ENCODE assay signal across 8 mouse cellular contexts in genomic region chr17:32947215-32947914, GRCm38 (mm10). TPM values are rescaled to one million over a fixed set of nuclear protein-coding genes. Genes with fewer than 3 reads are reported as not detected.
A peak's percentile ranks its signal among the peaks of the same experiment; 100 is the strongest.
DNase-seq lines count a peak whose midpoint lies in the region; ATAC-seq lines count a peak whose summit lies in the region.

Cyp4f13 (minus strand) TSS chr17:32947402.

- H3K36me3 ChIP-seq in hindbrain, embryonic 15.5 days: no peaks in the 10 kb centered on the region
- no peaks in the 10 kb centered on the region for H3K36me3 ChIP-seq in macrophage (ENCODE audit: inconsistent target)

- H3K4me3 ChIP-seq in hindbrain, embryonic 15.5 days: peak within 1 kb of the TSS; percentile 47
- peak within 1 kb of the TSS; percentile 94 for H3K4me3 ChIP-seq in macrophage (ENCODE audit: inconsistent target)

- H3K9ac ChIP-seq in hindbrain, embryonic 15.5 days: peak within 1 kb of the TSS; percentile 42

- H3K79me2 ChIP-seq in macrophage (ENCODE audit: inconsistent target): peaks cover 14% of the 10 kb centered on the region; the same call in 1 of the 2 replicates

- no peaks in the 10 kb centered on the region for H3K27me3 ChIP-seq in hindbrain, embryonic 15.5 days

- no peaks in the 10 kb centered on the region for H3K9me3 ChIP-seq in hindbrain, embryonic 15.5 days

- peak within 1 kb of the TSS; percentile 61 for H3K4me2 ChIP-seq in hindbrain, embryonic 15.5 days

- WGBS in hindbrain, embryonic 15.5 days: 39% methylated on average over 12 of the region's 12 CpGs
- WGBS in macrophage (ENCODE audit: missing documents): 7% methylated on average over 12 of the region's 12 CpGs

- peak within 1 kb of the TSS; percentile 49 for H3K27ac ChIP-seq in hindbrain, embryonic 15.5 days (replicated peaks)
- peak within 1 kb of the TSS; percentile 75 for H3K27ac ChIP-seq in macrophage

- peak; percentile 97 for ATAC-seq in hindbrain, embryonic 15.5 days (ENCODE audit: low FRiP score, low read depth)

- peaks cover 14% of the 10 kb centered on the region for H3K4me1 ChIP-seq in hindbrain, embryonic 15.5 days (replicated peaks)

- peak; percentile 99 for DNase-seq in R1 (ENCODE audit: low read depth, low spot score)
- DNase-seq in cerebellum, postnatal 36 days: peak; percentile 89 to 95
- DNase-seq in frontal cortex, postnatal 36 days (ENCODE audit: low spot score in 2 of 2): peak; percentile 91
- DNase-seq in left cerebral cortex, adult 18-20 months (ENCODE audit: low spot score in 2 of 2): peak; percentile 90 to 92
- peak; percentile 94 for DNase-seq in right cerebral cortex, adult 18-20 months
- peak; percentile 96 for DNase-seq in urinary bladder, postnatal 10 days (ENCODE audit: low spot score)

RNA-seq across cellular contexts. Expression of gene Cyp4f13, which starts in this region (rescaled TPM):
- polyA plus RNA-seq in hindbrain, embryonic 15.5 days (2015; fragmentation: Nextera tagmentation; extraction: Ambion mirVana): 9.8 and 10.6 TPM in 2 replicates
- total RNA-seq in left cerebral cortex, adult 18-20 months (2021): 10 to 100 TPM; 18.9 to 21.6 TPM
- 100 to 1,000 TPM in 18 of 26 experiments, 10 to 100 TPM in 8; 46.7 to 214 (median 134) TPM for total RNA-seq in macrophage (2018; cell fraction: chromatin; rRNA removed)
- total RNA-seq in macrophage (2018; cell fraction: cytosol; rRNA removed): 10 to 100 TPM; 18.8 to 38.3 (median 25.3) TPM
- total RNA-seq in macrophage (2018; cell fraction: nucleus; rRNA removed): 100 to 1,000 TPM in 10 of 26 experiments, 10 to 100 TPM in 16; 33.9 to 152 (median 84.6) TPM
- polyA plus RNA-seq in macrophage (2018): 18.9 to 23.1 TPM (median 21.1 TPM) in 3 replicates

Comparison
In these comparisons a context has a peak if more than half of its experiments do, and no peak if none do; other contexts are left out.
1. Peak in every context shown above with its lines: DNase-seq, ATAC-seq, H3K4me3 ChIP-seq and H3K27ac ChIP-seq.